Mouse (Mus musculus) frontal cortex, postnatal 14 days (tissue): ENCODE results near the gene Ankle1.

Experiments
- DNase-seq, 2 experiments: peaks; one replicate each; pipeline ENCODE4 v3.0.0; 2022; ENCODE audit warnings: low spot score in 2 of 2

Gene Ankle1

GRCm38 (mm10) chr8:71405401-71406098 is at the start of gene Ankle1:
Gene Ankle1, plus strand, starts transcription at chr8:71406010.
- DNase-seq: peak; percentile 87 to 93

- DNase-seq: no peak
Observed at GRCm38 (mm10) chr8:71358026-71358425, 47.8 kb upstream of the Ankle1 start.

GRCm38 (mm10) chr8:71366771-71367528 is 38.9 kb upstream of the Ankle1 start, which contains the start of gene Use1:
Gene Use1, plus strand, starts transcription at chr8:71366848.
- peak; percentile 87 to 88 for DNase-seq

- DNase-seq: no peak
Observed at GRCm38 (mm10) chr8:71367529-71368176, 38.2 kb upstream of the Ankle1 start.

GRCm38 (mm10) chr8:71368366-71368765 is 37.4 kb upstream of the Ankle1 start:
- no peak for DNase-seq

GRCm38 (mm10) chr8:71369040-71369718 is 36.6 kb upstream of the Ankle1 start:
- no peak for DNase-seq

GRCm38 (mm10) chr8:71370711-71371235 is 35.0 kb upstream of the Ankle1 start:
- no peak for DNase-seq

- peak; percentile 95 to 97 for DNase-seq
Observed at GRCm38 (mm10) chr8:71371236-71371848, 34.5 kb upstream of the Ankle1 start, which contains the start of gene Ocel1. Gene Ocel1, plus strand, starts transcription at chr8:71371298.

GRCm38 (mm10) chr8:71372427-71372826 is 33.4 kb upstream of the Ankle1 start:
- no peak for DNase-seq

GRCm38 (mm10) chr8:71373000-71373399 is 32.8 kb upstream of the Ankle1 start:
- no peak for DNase-seq

- no peak for DNase-seq
Observed at GRCm38 (mm10) chr8:71374616-71375206, 31.1 kb upstream of the Ankle1 start.

GRCm38 (mm10) chr8:71375581-71376422 is 30.0 kb upstream of the Ankle1 start:
- DNase-seq: no peak

- no peak for DNase-seq
Observed at GRCm38 (mm10) chr8:71376423-71377030, 29.3 kb upstream of the Ankle1 start.

GRCm38 (mm10) chr8:71379008-71379407 is 26.8 kb upstream of the Ankle1 start:
- DNase-seq: no peak

GRCm38 (mm10) chr8:71379512-71380075 is 26.2 kb upstream of the Ankle1 start:
- no peak for DNase-seq

- DNase-seq: no peak
Observed at GRCm38 (mm10) chr8:71380178-71381171, 25.3 kb upstream of the Ankle1 start.

- DNase-seq: no peak
Observed at GRCm38 (mm10) chr8:71381421-71381970, 24.3 kb upstream of the Ankle1 start, which contains the start of gene Nr2f6. Gene Nr2f6, minus strand, starts transcription at chr8:71381960.
